Mouse (Mus musculus) ES-E14 (cell line): ENCODE measurements around the gene Cmas.

ENCODE experiments used
- CHD2 ChIP-seq: IDR thresholded peaks from 2 replicates; pipeline ENCODE4 v1.6.1; 2014; ENCODE audit warnings: mild to moderate bottlenecking, low read depth, low read length, inconsistent platforms
- MAFK ChIP-seq: IDR thresholded peaks from 2 replicates; pipeline ENCODE4 v1.6.1; 2014; ENCODE audit warnings: mild to moderate bottlenecking, low read depth, low read length, inconsistent platforms; ENCODE audit not compliant: insufficient read depth
- ZC3H11A ChIP-seq: IDR thresholded peaks from 2 replicates; pipeline ENCODE4 v1.6.1; 2012; ENCODE audit warnings: low read depth, mild to moderate bottlenecking, inconsistent platforms, low read length, borderline replicate concordance

DNA sequence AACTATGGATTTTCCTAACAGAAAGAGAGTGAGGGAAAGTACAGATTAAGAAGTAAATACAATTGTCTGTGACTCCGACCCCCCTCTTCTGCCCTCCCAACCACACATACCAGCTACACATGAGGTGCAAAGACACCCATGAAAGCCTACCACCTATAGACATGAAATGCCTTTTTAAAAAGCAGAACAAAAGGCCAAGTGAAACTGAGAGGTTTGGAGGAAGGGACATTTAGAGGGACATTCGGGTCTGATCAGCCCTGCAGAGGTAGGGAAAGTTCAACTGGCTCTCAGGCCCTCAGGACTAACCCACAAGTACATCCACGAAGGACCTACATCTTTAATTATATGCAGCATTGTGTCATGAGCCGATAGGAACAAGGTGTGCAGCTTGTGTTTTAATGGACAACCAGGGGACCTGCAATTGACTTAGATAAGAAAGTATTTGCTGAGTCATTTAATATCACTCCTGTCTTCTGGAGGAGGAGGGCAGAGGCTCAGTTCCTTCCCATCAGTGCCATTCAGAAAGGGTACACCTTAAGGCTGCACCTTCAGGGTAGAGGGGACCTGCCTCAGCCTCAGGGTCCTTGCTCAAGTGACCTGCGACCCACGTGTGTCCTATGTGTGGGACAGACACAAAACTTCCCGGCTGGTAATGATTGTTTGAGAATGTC lies 43.4 kb downstream of the Cmas start:
- TF ChIP-seq ZC3H11A (no peak), CHD2 (no peak), MAFK (no peak)
